Mouse (Mus musculus) ZHBTc4 (cell line): ENCODE measurements around the gene Gspt1.
"Not testable (repeated sequence)": the region's sequence is repeated elsewhere in the genome, so short reads cannot be mapped to it uniquely, and the experiment has no call there.

ENCODE experiments used
- DNase-seq: peaks from one replicate; pipeline ENCODE4 v3.0.0-alpha.2; 2011; ENCODE audit warnings: low read depth, low spot score

Gspt1 gene

GRCm38 (mm10) chr16:11253898-11254722 is at the start of gene Gspt1:
Gspt1 (minus strand) TSS chr16:11254325.
- peak; percentile 99 for DNase-seq

DNA sequence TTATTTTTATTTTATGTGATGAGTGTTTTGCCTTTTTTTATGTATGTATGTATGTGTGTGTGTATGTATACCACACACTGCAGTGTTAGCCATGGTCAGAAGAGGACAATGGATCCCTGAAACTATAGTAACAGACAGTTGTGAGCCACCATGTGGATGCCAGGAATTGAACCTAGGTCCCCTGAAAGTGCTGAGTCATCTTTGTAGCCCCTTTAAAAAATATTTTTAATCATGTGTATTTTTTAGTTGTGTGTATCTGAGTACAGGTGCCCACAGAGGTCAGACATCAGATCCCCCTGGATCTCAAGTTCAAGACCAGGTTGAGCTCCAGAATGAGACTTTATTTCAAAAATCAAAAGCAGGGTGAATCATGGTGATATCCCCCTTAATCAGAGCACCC is 49.6 kb upstream of the Gspt1 start:
- DNase-seq: no peak

DNA sequence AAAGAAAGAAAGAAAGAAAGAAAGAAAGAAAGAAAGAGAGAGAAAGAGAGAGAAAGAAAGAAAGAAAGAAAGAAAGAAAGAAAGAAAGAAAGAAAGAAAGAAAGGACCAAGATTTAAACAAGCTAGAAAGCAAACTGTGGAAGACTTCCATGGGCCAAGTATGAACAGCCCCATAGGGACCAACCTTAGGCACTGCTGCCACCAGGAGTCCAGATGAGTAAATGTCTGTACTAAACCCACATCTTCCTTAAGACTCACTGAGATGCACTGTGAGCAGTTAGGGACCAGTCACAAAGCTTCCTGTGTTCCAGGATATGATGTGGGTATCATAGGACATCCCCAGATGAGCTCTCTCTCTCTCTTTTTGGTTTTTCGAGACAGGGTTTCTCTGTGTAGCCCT is 43.6 kb upstream of the Gspt1 start:
- peak; percentile 74 for DNase-seq

DNA sequence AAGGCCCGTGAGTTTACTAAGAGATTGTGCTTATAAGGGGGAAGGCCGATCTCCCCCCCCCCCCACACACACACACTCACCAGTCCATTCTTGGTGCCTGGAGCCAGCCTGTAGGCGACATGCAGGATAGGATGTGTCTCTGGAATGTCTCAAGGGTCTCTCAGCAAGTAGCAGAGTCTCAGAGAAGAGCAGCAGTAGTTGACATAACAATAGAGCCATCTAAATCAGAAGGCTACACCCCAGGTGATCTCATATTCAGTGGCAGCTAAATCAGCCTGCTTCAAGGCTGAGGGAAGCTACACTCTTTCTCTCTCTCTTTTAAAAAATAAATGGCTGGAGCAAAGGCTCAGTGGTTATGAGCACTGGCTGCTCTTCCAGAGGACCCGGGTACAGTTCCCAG is 41.5 kb upstream of the Gspt1 start:
- peak; percentile 77 for DNase-seq

DNA sequence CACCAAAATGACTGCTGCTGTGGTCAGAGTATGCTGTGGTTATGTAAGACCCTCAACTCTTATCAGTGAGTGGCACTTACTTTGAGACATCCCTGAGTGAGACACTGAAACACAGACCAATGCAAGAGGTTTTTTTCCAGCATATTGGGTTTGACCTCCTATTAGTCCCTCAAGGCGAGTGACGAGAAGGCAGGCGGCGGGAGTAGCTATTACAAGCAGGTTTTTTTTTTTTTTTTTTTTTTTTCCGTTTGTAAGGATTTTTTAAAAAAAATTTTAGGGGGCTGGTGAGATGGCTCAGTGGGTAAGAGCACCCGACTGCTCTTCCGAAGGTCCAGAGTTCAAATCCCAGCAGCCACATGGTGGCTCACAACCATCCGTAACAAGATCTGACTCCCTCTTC is 34.7 kb upstream of the Gspt1 start:
- not testable (repeated sequence) for DNase-seq

- no peak for DNase-seq
Observed at GRCm38 (mm10) chr16:11285949-11286348, 31.8 kb upstream of the Gspt1 start.

DNA sequence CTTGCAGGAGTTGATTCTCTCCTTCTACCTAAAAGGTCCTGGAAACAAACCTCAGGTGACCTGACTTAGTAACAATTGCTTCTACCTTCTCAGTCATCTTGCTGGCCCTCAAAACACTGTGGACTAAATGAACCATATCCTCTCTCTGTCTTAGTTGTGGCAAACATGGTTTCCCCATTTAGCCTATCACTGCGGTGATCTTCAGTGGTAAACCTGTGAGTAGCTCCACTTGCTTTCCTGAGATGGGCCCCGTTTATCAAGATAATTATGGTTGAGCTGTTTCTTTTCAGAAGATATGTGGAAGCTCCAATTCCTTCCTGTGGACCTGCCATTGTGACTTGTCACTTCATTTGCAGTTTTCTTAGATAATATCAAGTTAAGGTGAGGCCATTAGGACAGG is 30.8 kb upstream of the Gspt1 start:
- no peak for DNase-seq

DNA sequence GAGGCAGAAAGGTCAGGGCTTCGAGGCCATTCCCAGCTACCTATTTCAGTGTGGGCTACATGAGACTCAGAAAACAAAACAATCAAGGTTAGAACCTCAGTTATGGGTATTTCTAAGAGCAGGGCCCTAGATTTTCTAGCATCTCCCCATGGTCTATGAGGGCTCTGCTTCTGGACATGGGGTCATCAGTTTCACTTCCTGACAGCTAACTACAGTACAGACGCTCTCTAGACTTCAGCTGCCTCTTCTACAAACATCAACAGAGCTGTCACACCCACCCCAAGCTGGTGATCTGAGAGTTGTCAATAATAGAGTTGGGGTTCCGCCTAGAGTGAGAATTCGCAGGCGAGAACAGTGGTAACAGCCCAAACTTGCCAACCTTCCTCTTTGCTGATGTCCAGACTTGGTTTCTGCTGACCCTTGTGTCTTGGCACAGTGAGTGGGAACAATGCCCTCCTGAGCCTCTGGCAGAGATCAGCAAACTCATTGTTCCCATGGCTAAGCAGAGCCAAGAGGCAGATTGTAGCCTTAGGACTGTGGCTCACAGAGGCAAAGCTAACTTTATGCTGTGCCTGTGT is 28.6 kb upstream of the Gspt1 start:
- no peak for DNase-seq

GRCm38 (mm10) chr16:11278778-11279177 is 24.7 kb upstream of the Gspt1 start:
- no peak for DNase-seq

DNA sequence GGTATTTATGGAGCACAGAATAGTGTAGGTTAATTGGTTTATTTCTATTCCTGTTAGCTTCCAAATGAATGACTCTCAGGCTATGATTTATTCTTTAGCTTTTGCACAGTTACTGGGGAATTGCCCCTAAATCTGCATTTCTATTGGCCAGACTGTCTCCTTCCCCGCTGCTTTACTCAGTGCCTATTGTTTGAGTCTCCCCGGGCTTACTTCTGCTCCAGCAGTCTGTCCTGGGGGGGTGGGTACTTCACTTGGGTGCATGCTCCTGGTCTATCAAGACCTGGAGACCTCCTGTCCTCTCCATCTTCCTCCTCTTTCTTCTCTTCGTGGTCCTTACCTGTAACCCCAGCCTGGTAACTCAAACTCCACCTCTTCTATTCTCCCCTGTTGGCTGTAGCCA is 22.8 kb upstream of the Gspt1 start:
- DNase-seq: peak; percentile 30

GRCm38 (mm10) chr16:11271073-11271472 is 16.9 kb upstream of the Gspt1 start:
- DNase-seq: no peak

- DNase-seq: no peak
Observed at GRCm38 (mm10) chr16:11270642-11271041, 16.5 kb upstream of the Gspt1 start.

- DNase-seq: no peak
Observed at GRCm38 (mm10) chr16:11269808-11270207, 15.7 kb upstream of the Gspt1 start.

- DNase-seq: no peak
Observed at GRCm38 (mm10) chr16:11266556-11266955, 12.4 kb upstream of the Gspt1 start.

DNA sequence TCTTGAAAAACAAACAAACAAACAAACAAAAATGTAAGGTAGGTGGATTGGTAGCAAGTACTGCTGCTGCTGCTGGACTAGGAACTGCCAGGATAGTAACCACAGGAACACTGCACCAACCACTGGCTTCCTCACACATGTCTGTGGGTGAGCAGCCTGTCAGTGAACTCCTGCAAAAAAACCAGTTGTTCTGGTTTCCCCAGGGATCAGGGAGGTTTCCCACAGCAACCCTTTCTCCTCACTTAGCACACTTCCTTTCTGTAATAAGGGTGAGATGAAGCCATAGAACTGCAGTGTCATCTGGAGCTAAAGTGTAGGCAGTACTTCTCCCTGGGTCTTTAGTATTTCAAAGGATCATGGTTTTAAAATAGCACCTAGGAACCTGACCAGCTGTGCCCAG is 9.1 kb upstream of the Gspt1 start:
- no peak for DNase-seq

DNA sequence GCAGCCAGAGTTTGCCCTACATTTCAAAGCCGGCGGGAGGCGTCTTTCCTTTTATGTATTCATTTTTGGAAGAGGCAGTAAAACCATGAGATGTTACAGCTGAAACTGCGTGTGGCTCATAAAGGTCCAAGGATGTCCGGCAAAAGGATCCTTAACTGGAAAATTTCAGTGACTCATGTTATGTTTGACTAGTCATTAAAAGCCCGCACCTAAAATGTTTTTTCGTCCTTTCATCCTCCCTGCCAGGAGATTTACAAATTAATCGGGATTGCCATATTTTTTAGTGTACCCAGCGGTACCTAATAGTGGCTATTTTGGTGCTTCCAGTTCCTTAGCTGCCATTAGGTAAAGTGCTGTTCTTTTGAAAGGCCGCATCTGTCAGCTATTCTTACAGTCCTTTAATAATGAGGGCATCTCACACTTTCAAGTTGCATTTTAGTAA is 619 bp upstream of the Gspt1 start:
- DNase-seq: no peak

DNA sequence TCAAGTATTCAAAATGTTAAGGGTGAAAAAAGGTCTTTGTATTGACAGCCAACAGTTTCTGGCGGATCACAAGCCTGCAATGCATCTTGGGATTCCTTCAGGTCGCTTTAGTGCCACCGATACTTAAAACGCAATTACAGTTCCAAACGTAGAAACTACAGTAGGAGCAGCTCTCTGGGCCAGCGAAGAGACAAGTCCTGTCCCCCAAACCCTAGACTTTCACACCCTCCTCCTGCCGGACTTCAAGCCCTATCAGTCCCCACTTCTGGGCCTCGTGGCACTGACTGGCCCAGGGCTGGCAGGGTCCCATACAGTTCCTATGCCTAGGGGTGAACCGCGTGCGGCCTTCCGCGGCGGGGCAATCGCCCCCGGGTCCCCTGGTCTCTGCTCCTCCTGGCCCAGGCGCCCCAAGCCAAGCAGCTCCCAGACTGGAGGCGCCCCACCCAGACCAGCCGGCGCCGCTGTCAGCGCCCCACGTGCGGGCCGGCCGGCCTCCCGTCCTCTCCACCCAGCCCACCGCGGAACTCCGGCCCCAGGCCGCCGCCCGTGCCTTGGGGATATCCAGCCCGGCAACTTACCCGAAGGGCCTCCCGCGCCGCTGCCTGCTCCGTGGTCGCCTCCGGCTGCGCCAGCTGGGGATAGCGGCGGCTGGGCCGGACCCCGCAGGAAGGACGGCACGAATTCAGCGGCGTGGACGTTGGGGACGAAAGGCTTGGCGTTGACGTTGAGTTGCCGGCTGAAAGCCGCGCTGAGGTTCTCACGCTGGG is 877 bp downstream of the Gspt1 start:
- peak; percentile 52 for DNase-seq

- DNase-seq: no peak
Observed at GRCm38 (mm10) chr16:11247791-11248190, 6.3 kb downstream of the Gspt1 start.

- DNase-seq: no peak
Observed at GRCm38 (mm10) chr16:11245767-11246166, 8.4 kb downstream of the Gspt1 start.

DNA sequence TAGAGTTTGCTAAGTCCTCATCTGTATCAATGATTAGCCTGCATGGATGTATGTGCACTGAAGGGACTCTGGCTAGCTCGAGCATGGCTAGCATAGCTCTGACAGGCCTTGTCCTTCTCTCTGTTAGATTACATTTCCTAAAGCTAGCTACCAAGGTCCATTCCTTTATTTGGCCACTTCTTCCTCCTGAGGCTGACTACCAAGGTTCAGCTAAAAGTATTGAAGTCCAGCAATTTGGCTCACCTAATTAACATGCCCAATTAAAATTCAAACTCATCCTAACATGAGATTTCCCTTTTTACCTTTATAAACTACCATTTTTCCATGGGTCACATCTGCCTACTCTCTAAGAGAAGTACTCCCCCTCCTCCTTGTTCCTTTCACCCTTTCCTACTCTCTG is 11.7 kb downstream of the Gspt1 start:
- no peak for DNase-seq

GRCm38 (mm10) chr16:11217801-11218200 is 36.3 kb downstream of the Gspt1 start:
- DNase-seq: no peak

DNA sequence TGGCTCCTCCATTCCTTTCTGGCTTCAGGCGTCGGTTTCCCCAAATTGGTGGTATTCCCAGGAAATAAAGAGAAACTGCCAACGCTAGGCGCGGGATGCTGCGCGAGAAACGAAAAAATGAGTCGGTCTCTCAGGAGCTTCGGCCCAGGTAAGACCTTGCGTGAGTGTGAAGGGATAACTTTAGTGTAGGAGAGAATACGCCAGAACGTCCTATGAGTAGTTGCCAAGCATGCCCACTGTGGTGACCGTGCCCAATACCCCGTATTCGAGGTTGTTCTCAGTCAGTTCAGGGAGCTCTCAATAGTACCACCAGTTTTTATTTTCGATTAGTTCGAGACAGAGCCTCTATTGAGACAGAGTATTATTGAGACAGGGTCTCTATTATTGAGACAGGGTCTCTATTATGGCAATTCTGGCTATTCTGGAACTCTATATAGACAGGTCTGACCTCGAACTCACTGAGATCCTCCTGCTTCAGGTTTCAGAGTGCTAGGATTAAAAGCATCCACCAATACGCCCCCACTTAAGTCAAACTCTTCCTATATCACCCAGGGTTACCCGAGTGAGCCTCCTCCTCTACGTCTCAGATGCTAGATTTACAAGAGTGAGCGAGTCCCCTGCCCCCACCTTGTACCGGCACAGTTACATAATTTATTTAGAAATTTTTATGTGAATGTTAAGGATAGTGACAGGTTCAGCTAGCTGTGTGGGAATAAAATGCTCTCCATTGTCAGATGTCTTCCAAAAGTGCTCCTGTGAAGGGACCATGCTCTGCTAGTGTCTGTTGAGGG is 50.3 kb downstream of the Gspt1 start:
- DNase-seq: no peak
